Mouse (Mus musculus) forebrain, embryonic 11.5 days (tissue): ENCODE measurements around the gene Ccr7. TPM values are rescaled to one million over a fixed set of nuclear protein-coding genes. Genes with fewer than 3 reads are reported as not detected.

Experiments
- ATAC-seq: fragments of 200-750 bp; cut with Nextera tagmentation; replicated peaks from 2 replicates; pipeline ENCODE4 v1.8.0; 2017; ENCODE audit warnings: moderate TSS enrichment; ENCODE audit not compliant: low FRiP score
- DNase-seq: peaks from one replicate; pipeline ENCODE4 v3.0.0-alpha.2; 2017; ENCODE audit warnings: low spot score
- H3K27ac ChIP-seq: fragments of 300-500 bp; sonication (generic); 2 replicates; pipeline ENCODE4 v1.5.1; 2014; ENCODE audit warnings: low read depth, low read length
- H3K27me3 ChIP-seq: fragments of 300-500 bp; sonication (generic); 2 replicates; pipeline ENCODE4 v1.6.1; 2014; ENCODE audit warnings: mild to moderate bottlenecking, low read length, mixed read lengths; ENCODE audit not compliant: control insufficient read depth, insufficient read depth
- H3K36me3 ChIP-seq: fragments of 300-500 bp; sonication (generic); 2 replicates; pipeline ENCODE4 v1.6.1; 2014; ENCODE audit warnings: mild to moderate bottlenecking, low read length, moderate library complexity, mixed read lengths; ENCODE audit not compliant: control insufficient read depth, insufficient read depth
- H3K4me1 ChIP-seq: fragments of 300-500 bp; sonication (generic); replicated peaks from 2 replicates; pipeline ENCODE4 v1.6.1; 2014; ENCODE audit warnings: low read length, mixed read lengths; ENCODE audit not compliant: control insufficient read depth, insufficient read depth
- H3K4me2 ChIP-seq: fragments of 300-500 bp; sonication (generic); 2 replicates; pipeline ENCODE4 v1.6.1; 2014; ENCODE audit warnings: low read depth, mild to moderate bottlenecking, low read length, moderate library complexity, mixed read lengths; ENCODE audit not compliant: severe bottlenecking
- H3K4me3 ChIP-seq: fragments of 300-500 bp; sonication (generic); 2 replicates; pipeline ENCODE4 v1.5.1; 2014; ENCODE audit warnings: low read depth, low read length
- H3K9ac ChIP-seq: fragments of 300-500 bp; sonication (generic); 2 replicates; pipeline ENCODE4 v1.6.1; 2014; ENCODE audit warnings: low read length
- H3K9me3 ChIP-seq: fragments of 300-500 bp; sonication (generic); 2 replicates; pipeline ENCODE4 v1.6.1; 2016; ENCODE audit warnings: low read length, mixed read lengths; ENCODE audit not compliant: control insufficient read depth
- WGBS: fragments of 180-500 bp; shearing (Covaris S2); extraction: QIAGEN DNeasy Blood & Tissue Kit; methylation state at CpG from one replicate; pipeline ENCODE4 v1.1.7; 2014; 5-methylcytosine and 5-hydroxymethylcytosine counted together
- polyA plus RNA-seq: library from polyadenylated mRNA; unstranded; fragments of >200 nt; fragmentation: Nextera tagmentation; extraction: Ambion mirVana; gene quantifications from 2 replicates; pipeline ENCODE4 v1.2.1, GENCODE M21; 2014

Gene Ccr7
- polyA plus RNA-seq, 1 experiment from 2014 or later, result 0.31 TPM

GRCm38 (mm10) chr11:99171442-99171841 is 16.6 kb upstream of the Ccr7 start:
- Histone ChIP-seq H3K36me3 (no peaks in the 10 kb centered on the region), H3K27me3 (no peaks in the 10 kb centered on the region), H3K4me1 (no peaks in the 10 kb centered on the region), H3K4me3 (no peak overlapping the region), H3K4me2 (no peak overlapping the region), H3K9ac (no peak overlapping the region), H3K9me3 (no peaks in the 10 kb centered on the region), H3K27ac (no peak overlapping the region)
- 74% methylated on average over 2 of the region's 2 CpGs for WGBS
- ATAC-seq (no peak), DNase-seq (no peak)

GRCm38 (mm10) chr11:99170547-99171267 is 15.8 kb upstream of the Ccr7 start:
- Histone ChIP-seq H3K4me1 (no peaks in the 10 kb centered on the region), H3K36me3 (no peaks in the 10 kb centered on the region), H3K4me2 (no peak overlapping the region), H3K4me3 (no peak overlapping the region), H3K9ac (no peak overlapping the region), H3K9me3 (no peaks in the 10 kb centered on the region), H3K27ac (no peak overlapping the region), H3K27me3 (no peaks in the 10 kb centered on the region)
- DNase-seq (no peak), ATAC-seq (no peak)
- WGBS, result 86% methylated on average over 12 of the region's 12 CpGs

- 92% methylated on average over 6 of the region's 6 CpGs for WGBS
Measured at GRCm38 (mm10) chr11:99170005-99170404, 15.1 kb upstream of the Ccr7 start.

GRCm38 (mm10) chr11:99169438-99169837 is 14.6 kb upstream of the Ccr7 start:
- no peak overlapping the region for H3K4me2 ChIP-seq
- 84% methylated on average over 2 of the region's 2 CpGs for WGBS
- no peak for ATAC-seq

More at GRCm38 (mm10) chr11:99170005-99170404, 15.1 kb upstream of the Ccr7 start:
- no peaks in the 10 kb centered on the region for H3K9me3 ChIP-seq
- H3K27ac ChIP-seq, result no peak overlapping the region
- H3K4me2 ChIP-seq, result no peak overlapping the region
- H3K27me3 ChIP-seq, result no peaks in the 10 kb centered on the region
- H3K36me3 ChIP-seq, result no peaks in the 10 kb centered on the region
- no peaks in the 10 kb centered on the region for H3K4me1 ChIP-seq
- no peak overlapping the region for H3K4me3 ChIP-seq
- no peak overlapping the region for H3K9ac ChIP-seq
- ATAC-seq (no peak), DNase-seq (no peak)

GRCm38 (mm10) chr11:99168030-99168474 is 13.2 kb upstream of the Ccr7 start:
- 78% methylated on average over 12 of the region's 12 CpGs for WGBS
- Histone ChIP-seq H3K36me3 (no peaks in the 10 kb centered on the region), H3K4me2 (no peak overlapping the region), H3K4me3 (no peak overlapping the region), H3K27ac (no peak overlapping the region), H3K9ac (no peak overlapping the region), H3K4me1 (no peaks in the 10 kb centered on the region), H3K9me3 (no peaks in the 10 kb centered on the region), H3K27me3 (no peaks in the 10 kb centered on the region)
- no peak for DNase-seq
- no peak for ATAC-seq

More at GRCm38 (mm10) chr11:99169438-99169837, 14.6 kb upstream of the Ccr7 start:
- Histone ChIP-seq H3K4me3 (no peak overlapping the region), H3K9ac (no peak overlapping the region), H3K36me3 (no peaks in the 10 kb centered on the region), H3K27ac (no peak overlapping the region), H3K9me3 (no peaks in the 10 kb centered on the region), H3K27me3 (no peaks in the 10 kb centered on the region), H3K4me1 (no peaks in the 10 kb centered on the region)
- DNase-seq, result no peak

GRCm38 (mm10) chr11:99167576-99167975 is 12.7 kb upstream of the Ccr7 start:
- H3K4me2 ChIP-seq, result no peak overlapping the region
- DNase-seq (no peak), ATAC-seq (no peak)
- no peaks in the 10 kb centered on the region for H3K9me3 ChIP-seq
- H3K9ac ChIP-seq, result no peak overlapping the region
- no peaks in the 10 kb centered on the region for H3K36me3 ChIP-seq
- H3K27me3 ChIP-seq, result no peaks in the 10 kb centered on the region
- no peaks in the 10 kb centered on the region for H3K4me1 ChIP-seq
- WGBS, result 85% methylated on average over 7 of the region's 7 CpGs
- H3K27ac ChIP-seq, result no peak overlapping the region
- no peak overlapping the region for H3K4me3 ChIP-seq

- WGBS, result 91% methylated on average over 7 of the region's 7 CpGs
- Histone ChIP-seq H3K4me2 (no peak overlapping the region), H3K9ac (no peak overlapping the region), H3K9me3 (no peaks in the 10 kb centered on the region), H3K4me3 (no peak overlapping the region), H3K27ac (no peak overlapping the region), H3K27me3 (no peaks in the 10 kb centered on the region), H3K36me3 (no peaks in the 10 kb centered on the region), H3K4me1 (no peaks in the 10 kb centered on the region)
- ATAC-seq (no peak), DNase-seq (no peak)
Measured at GRCm38 (mm10) chr11:99166241-99166640, 11.4 kb upstream of the Ccr7 start.

- Histone ChIP-seq H3K4me2 (no peak overlapping the region), H3K4me1 (no peaks in the 10 kb centered on the region), H3K27ac (no peak overlapping the region), H3K9ac (no peak overlapping the region), H3K9me3 (no peaks in the 10 kb centered on the region), H3K36me3 (no peaks in the 10 kb centered on the region), H3K27me3 (no peaks in the 10 kb centered on the region), H3K4me3 (no peak overlapping the region)
- no peak for DNase-seq
- 80% methylated on average over 11 of the region's 11 CpGs for WGBS
- no peak for ATAC-seq
Measured at GRCm38 (mm10) chr11:99165031-99165752, 10.3 kb upstream of the Ccr7 start.
